In genomic region chr4:136285348-136285810, GRCm38 (mm10) we compare ENCODE assay signal across 8 mouse cellular contexts. TPM values are rescaled to one million over a fixed set of nuclear protein-coding genes. Genes with fewer than 3 reads are reported as not detected.
A peak's percentile ranks its signal among the peaks of the same experiment; 100 is the strongest.
DNase-seq lines count a peak whose midpoint lies in the region; ATAC-seq and TF ChIP-seq lines count a peak whose summit lies in the region.

No protein-coding gene starts in this region.

- no peaks in the 10 kb centered on the region for H3K9me3 ChIP-seq in MEL (replicated peaks; ENCODE audit: insufficient read depth, low read length)
- no peaks in the 10 kb centered on the region for H3K9me3 ChIP-seq in forebrain, postnatal 0 days (ENCODE audit: low read length)
- H3K9me3 ChIP-seq in lung, embryonic 16.5 days (ENCODE audit: control insufficient read depth, low read length) = peaks cover 3% of the 10 kb centered on the region; the same call in 1 of the 2 replicates

- H3K4me3 ChIP-seq in MEL (ENCODE audit: control insufficient read depth in 1 of 2, insufficient read depth in 1 of 2, low read depth in 2 of 2, low read length in 2 of 2) = peak overlapping the region; percentile 76 to 95
- peak overlapping the region; percentile 92 for H3K4me3 ChIP-seq in cerebellum, adult 2 months (replicated peaks; ENCODE audit: insufficient read depth, low read depth, low read length)
- peak overlapping the region; percentile 79 for H3K4me3 ChIP-seq in forebrain, postnatal 0 days (ENCODE audit: low read depth, low read length)
- H3K4me3 ChIP-seq in lung, embryonic 16.5 days (ENCODE audit: low read length) = peak overlapping the region; percentile 61

- H3K27ac ChIP-seq in MEL (ENCODE audit: control insufficient read depth, low read depth, low read length) = peak overlapping the region; percentile 62
- H3K27ac ChIP-seq in cerebellum, adult 2 months (ENCODE audit: insufficient read depth, low read length) = peak overlapping the region; percentile 72
- peak overlapping the region; percentile 99 for H3K27ac ChIP-seq in forebrain, postnatal 0 days (ENCODE audit: low read depth, low read length)
- peak overlapping the region; percentile 99 for H3K27ac ChIP-seq in lung, embryonic 16.5 days (ENCODE audit: low read length)

- peaks cover 0 to 11% of the 10 kb centered on the region in 2 experiments; a peak in 2 of 4 replicates for H3K4me1 ChIP-seq in MEL (ENCODE audit: control insufficient read depth in 1 of 2, insufficient read depth in 2 of 2, low read length in 2 of 2)
- H3K4me1 ChIP-seq in cerebellum, adult 2 months (ENCODE audit: control insufficient read depth, insufficient read depth, low read length) = peaks cover 3% of the 10 kb centered on the region; the same call in 1 of the 2 replicates
- H3K4me1 ChIP-seq in forebrain, postnatal 0 days (ENCODE audit: insufficient read depth) = peaks cover 24% of the 10 kb centered on the region
- peaks cover 35% of the 10 kb centered on the region for H3K4me1 ChIP-seq in lung, embryonic 16.5 days (replicated peaks; ENCODE audit: control insufficient read depth, insufficient read depth, low read length)

- peak; percentile 94 for DNase-seq in MEL (ENCODE audit: low read depth, low spot score)
- peak; percentile 94 to 97 for DNase-seq in cerebellum, adult 2 months
- peak; percentile 95 for DNase-seq in forebrain, postnatal 0 days
- DNase-seq in layer of hippocampus, adult 9-10 months (ENCODE audit: low spot score) = peak; percentile 93
- DNase-seq in ovary, postnatal 10 days (ENCODE audit: low spot score) = peak; percentile 69
- DNase-seq in thymus, postnatal 10 days (ENCODE audit: low spot score in 2 of 2) = peak; percentile 84 to 87

- peaks cover 4% of the 10 kb centered on the region for H3K79me2 ChIP-seq in MEL (ENCODE audit: control insufficient read depth, insufficient read depth, low read length, poor library complexity)

- peak overlapping the region; percentile 67 for H3K4me2 ChIP-seq in forebrain, postnatal 0 days (ENCODE audit: low read depth)
- H3K4me2 ChIP-seq in lung, embryonic 16.5 days (ENCODE audit: low read depth, low read length) = peak overlapping the region; percentile 86

- WGBS in cerebellum, adult 2 months = under 1% methylated on average over 25 of the region's 25 CpGs
- 0% methylated on average over 25 of the region's 25 CpGs for WGBS in forebrain, postnatal 0 days
- WGBS in lung, embryonic 16.5 days = under 1% methylated on average over 25 of the region's 25 CpGs

- no peak for TF ChIP-seq EP300 in MEL (IDR thresholded peaks at IDR 0.05; ENCODE audit: low read depth in 1 of 2, low read length in 2 of 2)

- TF ChIP-seq CTCF in MEL (IDR thresholded peaks at IDR 0.05 in 2 of 3, conservative IDR thresholded peaks at IDR 0.05 in 1 of 3; ENCODE audit: control insufficient read depth in 1 of 3, insufficient read depth in 1 of 3, low read depth in 2 of 3, low read length in 3 of 3, poor library complexity in 1 of 3, severe bottlenecking in 1 of 3) = no peak
- TF ChIP-seq CTCF in cerebellum, adult 2 months (IDR thresholded peaks at IDR 0.05; ENCODE audit: borderline replicate concordance, insufficient read depth, low read depth, low read length) = no peak
- TF ChIP-seq CTCF in forebrain, postnatal 0 days (IDR thresholded peaks at IDR 0.05; ENCODE audit: low read depth) = no peak

- peak; percentile 93 for ATAC-seq in forebrain, postnatal 0 days
- peak; percentile 86 to 92 for ATAC-seq in hematopoietic stem cell, adult 5-6 weeks (replicated peaks in 1 of 2; ENCODE audit: insufficient read depth in 1 of 2, low FRiP score in 2 of 2, low TSS enrichment in 1 of 2, low read depth in 1 of 2, poor library complexity in 2 of 2, severe bottlenecking in 2 of 2)
- peak; percentile 95 for ATAC-seq in lung, embryonic 16.5 days (ENCODE audit: low read depth)

- no peak for TF ChIP-seq RAD21 in MEL (IDR thresholded peaks at IDR 0.05; ENCODE audit: low read depth, low read length)

- no peaks in the 10 kb centered on the region; a peak in 2 of 4 replicates for H3K27me3 ChIP-seq in MEL (ENCODE audit: control insufficient read depth in 1 of 2, insufficient read depth in 2 of 2, low read length in 2 of 2)
- no peaks in the 10 kb centered on the region for H3K27me3 ChIP-seq in cerebellum, adult 2 months (ENCODE audit: control insufficient read depth, insufficient read depth, low read length)
- H3K27me3 ChIP-seq in forebrain, postnatal 0 days (ENCODE audit: insufficient read depth, low read length) = no peaks in the 10 kb centered on the region
- no peaks in the 10 kb centered on the region for H3K27me3 ChIP-seq in lung, embryonic 16.5 days (ENCODE audit: control insufficient read depth, insufficient read depth, low read depth, low read length)

- H3K9ac ChIP-seq in MEL (ENCODE audit: control insufficient read depth, low read depth, low read length, poor library complexity, severe bottlenecking) = peak overlapping the region; percentile 74
- peak overlapping the region; percentile 74 for H3K9ac ChIP-seq in forebrain, postnatal 0 days
- peak overlapping the region; percentile 77 for H3K9ac ChIP-seq in lung, embryonic 16.5 days (ENCODE audit: low read length)

- H3K36me3 ChIP-seq in MEL (ENCODE audit: control insufficient read depth in 1 of 2, insufficient read depth in 2 of 2, low read length in 2 of 2) = peaks cover 2 to 10% of the 10 kb centered on the region in 2 experiments; a peak in 3 of 4 replicates
- peaks cover 21% of the 10 kb centered on the region for H3K36me3 ChIP-seq in forebrain, postnatal 0 days (ENCODE audit: insufficient read depth)
- H3K36me3 ChIP-seq in lung, embryonic 16.5 days (ENCODE audit: control insufficient read depth, insufficient read depth, low read length) = peaks cover 28% of the 10 kb centered on the region

- peak in 1 of 2 experiments; percentile 42; a peak in 1 of 4 replicates for TF ChIP-seq POLR2A in MEL (IDR thresholded peaks at IDR 0.05; ENCODE audit: control insufficient read depth in 1 of 2, insufficient read depth in 1 of 2, low read depth in 1 of 2, low read length in 2 of 2, poor library complexity in 1 of 2)
- peak; percentile 70; the same call in 1 of the 2 replicates for TF ChIP-seq POLR2A in cerebellum, adult 2 months (IDR thresholded peaks at IDR 0.05; ENCODE audit: borderline replicate concordance, insufficient read depth, low read length)

TF ChIP-seq in MEL, 35 proteins besides CTCF, POLR2A, EP300 and RAD21 (continues in another document):
- TF ChIP-seq NRF1 (IDR thresholded peaks at IDR 0.05; ENCODE audit: insufficient read depth, low read depth, low read length, poor library complexity, severe bottlenecking) = peak; percentile 55; the same call in 1 of the 2 replicates
- TF ChIP-seq MXI1 (IDR thresholded peaks at IDR 0.05; ENCODE audit: low read depth, low read length) = peak; percentile 84
- TF ChIP-seq CHD1 (IDR thresholded peaks at IDR 0.05; ENCODE audit: low read depth, low read length) = no peak
- peak; percentile 92 for TF ChIP-seq SIN3A (IDR thresholded peaks at IDR 0.05; ENCODE audit: low read length)
- TF ChIP-seq GABPA (IDR thresholded peaks at IDR 0.05; ENCODE audit: low read depth, low read length) = no peak
- TF ChIP-seq E2F4 (IDR thresholded peaks at IDR 0.05; ENCODE audit: borderline replicate concordance, low read depth, low read length) = no peak
- TF ChIP-seq NELFE (IDR thresholded peaks at IDR 0.05; ENCODE audit: low read depth, low read length) = peak; percentile 42; the same call in 1 of the 2 replicates
- TF ChIP-seq BHLHE40 (IDR thresholded peaks at IDR 0.05; ENCODE audit: borderline replicate concordance, low read depth, low read length) = no peak
- no peak for TF ChIP-seq POLR2AphosphoS2 (IDR thresholded peaks at IDR 0.05; ENCODE audit: low read length)
- TF ChIP-seq KAT2A (conservative IDR thresholded peaks at IDR 0.05; ENCODE audit: low read depth, low read length) = peak; percentile 95
- TF ChIP-seq CHD2 (IDR thresholded peaks at IDR 0.05; ENCODE audit: low read length) = 0 out of 2 replicates have a peak, but pooled peaks have one; percentile 9
- no peak; the same call in 1 of the 2 replicates for TF ChIP-seq MYC (IDR thresholded peaks at IDR 0.05; ENCODE audit: low read depth, low read length)
- TF ChIP-seq ZNF384 (IDR thresholded peaks at IDR 0.05; ENCODE audit: low read depth, low read length) = 0 out of 2 replicates have a peak, but pooled peaks have one; percentile 44
- peak; percentile 39; the same call in 1 of the 2 replicates for TF ChIP-seq TCF12 (IDR thresholded peaks at IDR 0.05; ENCODE audit: low read depth, low read length)
- TF ChIP-seq MAZ (IDR thresholded peaks at IDR 0.05; ENCODE audit: low read depth, low read length) = peak; percentile 61; the same call in 1 of the 2 replicates

RNA-seq across cellular contexts. Expression of gene Zfp46, which starts 0.9 kb away (rescaled TPM):
- total RNA-seq in MEL (2012; rRNA removed) = 6.2 and 6.6 TPM in 2 replicates
- 1 to 10 TPM in 1 of 2 experiments, not detected in 1; 5.9 TPM for polyA plus RNA-seq in MEL (2012; ENCODE audit: insufficient read depth in 1 of 2, insufficient read length in 2 of 2, low read depth in 1 of 2, low replicate concordance in 2 of 2, missing spikeins in 1 of 2)
- 26.3 and 29.8 TPM in 2 replicates for polyA plus RNA-seq in cerebellum, adult 2 months (2012; rRNA removed)
- 72.6 and 73.1 TPM in 2 replicates for total RNA-seq in forebrain, postnatal 0 days (2014; rRNA removed)
- polyA plus RNA-seq in forebrain, postnatal 0 days (2015; fragmentation: Nextera tagmentation; extraction: Ambion mirVana) = 23.6 and 31.0 TPM in 2 replicates
- 10.0 and 12.6 TPM in 2 replicates for total RNA-seq in hematopoietic stem cell, adult 5-6 weeks (2017)
- 27.6 and 28.1 TPM in 2 replicates for polyA plus RNA-seq in lung, embryonic 16.5 days (2015; fragmentation: Nextera tagmentation; extraction: Ambion mirVana)

RNA-seq across cellular contexts. Expression of gene Hnrnpr, which starts 25.4 kb away (rescaled TPM):
- total RNA-seq in MEL (2012; rRNA removed) = 90.0 and 97.2 TPM in 2 replicates
- polyA plus RNA-seq in MEL (2012; ENCODE audit: insufficient read depth in 1 of 2, insufficient read length in 2 of 2, low read depth in 1 of 2, low replicate concordance in 2 of 2, missing spikeins in 1 of 2) = 100 to 1,000 TPM; 148 to 366 TPM
- polyA plus RNA-seq in cerebellum, adult 2 months (2012; rRNA removed) = 54.8 and 57.8 TPM in 2 replicates
- total RNA-seq in forebrain, postnatal 0 days (2014; rRNA removed) = 162 and 169 TPM in 2 replicates
- polyA plus RNA-seq in forebrain, postnatal 0 days (2015; fragmentation: Nextera tagmentation; extraction: Ambion mirVana) = 175 and 214 TPM in 2 replicates
- total RNA-seq in hematopoietic stem cell, adult 5-6 weeks (2017) = 217 and 281 TPM in 2 replicates
- polyA plus RNA-seq in lung, embryonic 16.5 days (2015; fragmentation: Nextera tagmentation; extraction: Ambion mirVana) = 146 and 158 TPM in 2 replicates

RNA-seq across cellular contexts. Expression of gene Tcea3, which starts 37.9 kb away (rescaled TPM):
- total RNA-seq in MEL (2012; rRNA removed) = not detected in 2 replicates
- not detected for polyA plus RNA-seq in MEL (2012; ENCODE audit: insufficient read depth in 1 of 2, insufficient read length in 2 of 2, low read depth in 1 of 2, low replicate concordance in 2 of 2, missing spikeins in 1 of 2)
- 1.2 and 1.6 TPM in 2 replicates for polyA plus RNA-seq in cerebellum, adult 2 months (2012; rRNA removed)
- total RNA-seq in forebrain, postnatal 0 days (2014; rRNA removed) = 0.31 and 0.48 TPM in 2 replicates
- 1.6 and 1.9 TPM in 2 replicates for polyA plus RNA-seq in forebrain, postnatal 0 days (2015; fragmentation: Nextera tagmentation; extraction: Ambion mirVana)
- 0.81 TPM in 1 of 2 replicates, not detected in the other for total RNA-seq in hematopoietic stem cell, adult 5-6 weeks (2017)
- polyA plus RNA-seq in lung, embryonic 16.5 days (2015; fragmentation: Nextera tagmentation; extraction: Ambion mirVana) = 20.3 and 22.9 TPM in 2 replicates

Comparison
In these comparisons a context has a peak if more than half of its experiments do, and no peak if none do; other contexts are left out.
1. Peak in every context shown above with its lines: DNase-seq, ATAC-seq, H3K4me3 ChIP-seq and H3K27ac ChIP-seq.